Mouse (Mus musculus) liver, adult 2 months (tissue): ENCODE data around the gene Flt1.

Source experiments
- CTCF ChIP-seq: fragments of 200-500 bp; IDR thresholded peaks from 2 replicates; pipeline ENCODE4 v1.5.1; 2011; ENCODE audit warnings: low read depth, low read length, control low read depth
- POLR2A ChIP-seq: fragments of 200-500 bp; IDR thresholded peaks from 2 replicates; pipeline ENCODE4 v1.6.1; 2011; ENCODE audit warnings: low read length, control low read depth; ENCODE audit not compliant: insufficient read depth; ENCODE audit errors: extremely low read depth

DNA sequence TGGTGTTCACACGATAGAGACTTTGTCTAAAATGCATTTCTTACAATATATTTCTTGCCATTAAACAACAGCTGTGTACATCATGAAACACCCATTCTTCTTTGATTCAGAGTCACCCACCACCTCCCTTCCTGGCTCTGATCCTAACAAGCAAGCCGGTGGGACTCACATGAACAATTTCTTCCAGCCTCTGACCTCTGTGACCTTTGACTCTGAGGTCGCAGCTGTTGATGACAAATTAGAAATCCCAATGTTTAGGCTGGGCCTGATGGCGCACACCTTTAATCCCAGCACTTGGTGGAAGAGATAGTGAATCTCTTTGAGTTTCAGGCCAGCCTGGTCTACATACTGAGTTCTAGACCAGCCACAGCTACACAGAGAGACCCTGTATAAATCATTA is 20.9 kb downstream of the Flt1 start:
- TF ChIP-seq POLR2A: no peak
- TF ChIP-seq CTCF: no peak
